Mouse (Mus musculus) erythroid progenitor cell, adult 5-6 weeks (primary cell): ENCODE results near the gene Slc1a5. TPM values are rescaled to one million over a fixed set of nuclear protein-coding genes. Genes with fewer than 3 reads are reported as not detected.
A peak's percentile ranks its signal among the peaks of the same experiment; 100 is the strongest.

Experiments used
- ATAC-seq: replicated peaks from 2 replicates; pipeline ENCODE4 v1.8.0; 2016; ENCODE audit warnings: moderate number of reproducible peaks, mild to moderate bottlenecking, moderate TSS enrichment, inconsistent platforms; ENCODE audit not compliant: poor library complexity, low FRiP score, severe bottlenecking
- total RNA-seq, 2 experiments: library from RNA; stranded (forward) in 1 of 2; stranded (reverse) in 1 of 2; fragments of 150-400 nt in 1 of 2; fragments of 186-747, 209-891 nt in 1 of 2; gene quantifications; 2 replicates each; pipeline versions ENCODE4 v1.2.3 to v1.2.4; 2015 to 2017; ENCODE audit warnings: low replicate concordance in 2 of 2

Slc1a5 gene
- total RNA-seq, 2 experiments from 2014 or later = 412 to 609 TPM

GRCm38 (mm10) chr7:16781816-16782554 is 845 bp downstream of the Slc1a5 start:
- no peak for ATAC-seq

GRCm38 (mm10) chr7:16782555-16783125 is 1.5 kb downstream of the Slc1a5 start:
- ATAC-seq = no peak

GRCm38 (mm10) chr7:16783224-16783688 is 2.1 kb downstream of the Slc1a5 start:
- ATAC-seq = peak; percentile 83

- ATAC-seq = peak; percentile 49
Observed at GRCm38 (mm10) chr7:16783758-16784415, 2.7 kb downstream of the Slc1a5 start.

GRCm38 (mm10) chr7:16784498-16784976 is 3.4 kb downstream of the Slc1a5 start:
- ATAC-seq = no peak

GRCm38 (mm10) chr7:16785541-16786083 is 4.5 kb downstream of the Slc1a5 start:
- ATAC-seq = no peak

GRCm38 (mm10) chr7:16792316-16792715 is 11.2 kb downstream of the Slc1a5 start:
- no peak for ATAC-seq

GRCm38 (mm10) chr7:16793010-16793725 is 12.0 kb downstream of the Slc1a5 start:
- no peak for ATAC-seq

- no peak for ATAC-seq
Observed at GRCm38 (mm10) chr7:16794886-16795285, 13.7 kb downstream of the Slc1a5 start.

- peak; percentile 78 for ATAC-seq
Observed at GRCm38 (mm10) chr7:16804409-16805028, 23.4 kb downstream of the Slc1a5 start.

GRCm38 (mm10) chr7:16807936-16808335 is 26.8 kb downstream of the Slc1a5 start:
- no peak for ATAC-seq

GRCm38 (mm10) chr7:16808647-16809046 is 27.5 kb downstream of the Slc1a5 start:
- ATAC-seq = no peak

GRCm38 (mm10) chr7:16809739-16810138 is 28.6 kb downstream of the Slc1a5 start:
- ATAC-seq = peak; percentile 80

- ATAC-seq = no peak
Observed at GRCm38 (mm10) chr7:16810399-16810919, 29.3 kb downstream of the Slc1a5 start.

- ATAC-seq = no peak
Observed at GRCm38 (mm10) chr7:16810920-16811648, 29.9 kb downstream of the Slc1a5 start.

- ATAC-seq = no peak
Observed at GRCm38 (mm10) chr7:16811649-16812070, 30.5 kb downstream of the Slc1a5 start.

GRCm38 (mm10) chr7:16812505-16812904 is 31.4 kb downstream of the Slc1a5 start:
- ATAC-seq = no peak

- ATAC-seq = no peak
Observed at GRCm38 (mm10) chr7:16815351-16815941, 34.3 kb downstream of the Slc1a5 start, which contains the start of gene Strn4. Gene Strn4, plus strand, starts transcription at chr7:16815889.
